Mouse (Mus musculus): Measurements from ENCODE around the gene Gm44503. TPM values are rescaled to one million over a fixed set of nuclear protein-coding genes. Genes with fewer than 3 reads are reported as not detected.

Gm44503 gene
- total and polyA plus RNA-seq, 3 experiments: not detected

DNA sequence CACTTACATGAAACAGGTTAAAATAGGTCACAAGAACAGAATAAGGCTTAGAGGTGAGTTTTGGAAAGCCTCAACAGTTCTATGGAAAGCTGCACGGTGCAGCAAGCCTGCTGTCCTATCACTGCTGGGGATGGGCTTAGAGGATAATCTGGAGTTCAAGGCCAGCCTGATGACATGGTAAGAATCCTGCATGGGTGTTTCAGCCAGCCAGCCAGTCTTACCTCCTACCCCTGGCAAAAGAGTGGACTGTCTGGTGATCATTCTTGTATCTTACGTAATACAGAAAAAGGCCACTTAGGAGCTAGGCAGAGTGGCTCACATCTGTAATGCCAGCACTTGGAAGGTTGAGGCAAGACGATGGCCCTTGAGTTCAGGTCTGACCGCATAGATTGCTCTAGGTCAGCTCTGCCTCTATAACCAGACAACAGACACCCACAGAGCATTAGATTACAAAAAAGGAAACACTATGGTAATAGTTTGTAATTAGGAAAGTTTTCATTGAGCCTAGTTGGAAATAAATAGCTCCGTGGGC lies 62.0 kb downstream of the Gm44503 start:
- no peak overlapping the region for H3K27ac ChIP-seq (ENCODE audit: control insufficient read depth, low read depth, low read length)
- TF ChIP-seq SIN3A (IDR thresholded peaks at IDR 0.05; ENCODE audit: low read length): no peak
- no peak for TF ChIP-seq CHD1 (IDR thresholded peaks at IDR 0.05; ENCODE audit: low read depth, low read length)
- no peak for TF ChIP-seq USF1 (IDR thresholded peaks at IDR 0.05; ENCODE audit: low read depth, low read length)
- TF ChIP-seq GATA1 (IDR thresholded peaks at IDR 0.05; ENCODE audit: low read depth, low read length): no peak
- no peak for TF ChIP-seq TBP (IDR thresholded peaks at IDR 0.05; ENCODE audit: low read depth, low read length)
- TF ChIP-seq E2F4 (IDR thresholded peaks at IDR 0.05; ENCODE audit: borderline replicate concordance, low read depth, low read length): no peak
- no peak for TF ChIP-seq HCFC1 (IDR thresholded peaks at IDR 0.05; ENCODE audit: low read depth, low read length)
- TF ChIP-seq MYC (IDR thresholded peaks at IDR 0.05; ENCODE audit: low read depth, low read length): no peak
- no peak for TF ChIP-seq ELF1 (IDR thresholded peaks at IDR 0.05; ENCODE audit: low read depth, low read length)
- no peak overlapping the region for H3K4me3 ChIP-seq (ENCODE audit: control insufficient read depth in 1 of 2, insufficient read depth in 1 of 2, low read depth in 2 of 2, low read length in 2 of 2)
- no peaks in the 10 kb centered on the region for H3K79me2 ChIP-seq (ENCODE audit: control insufficient read depth, insufficient read depth, low read length, poor library complexity)
- DNase-seq (ENCODE audit: low read depth, low spot score): no peak
- no peaks in the 10 kb centered on the region; a peak in 1 of 4 replicates for H3K36me3 ChIP-seq (ENCODE audit: control insufficient read depth in 1 of 2, insufficient read depth in 2 of 2, low read length in 2 of 2)
- H3K4me1 ChIP-seq (ENCODE audit: control insufficient read depth in 1 of 2, insufficient read depth in 2 of 2, low read length in 2 of 2): no peaks in the 10 kb centered on the region
- H3K27me3 ChIP-seq (ENCODE audit: control insufficient read depth in 1 of 2, insufficient read depth in 2 of 2, low read length in 2 of 2): no peaks in the 10 kb centered on the region
- H3K9ac ChIP-seq (ENCODE audit: control insufficient read depth, low read depth, low read length, poor library complexity, severe bottlenecking): no peak overlapping the region
- H3K9me3 ChIP-seq (replicated peaks; ENCODE audit: insufficient read depth, low read length): no peaks in the 10 kb centered on the region

DNA sequence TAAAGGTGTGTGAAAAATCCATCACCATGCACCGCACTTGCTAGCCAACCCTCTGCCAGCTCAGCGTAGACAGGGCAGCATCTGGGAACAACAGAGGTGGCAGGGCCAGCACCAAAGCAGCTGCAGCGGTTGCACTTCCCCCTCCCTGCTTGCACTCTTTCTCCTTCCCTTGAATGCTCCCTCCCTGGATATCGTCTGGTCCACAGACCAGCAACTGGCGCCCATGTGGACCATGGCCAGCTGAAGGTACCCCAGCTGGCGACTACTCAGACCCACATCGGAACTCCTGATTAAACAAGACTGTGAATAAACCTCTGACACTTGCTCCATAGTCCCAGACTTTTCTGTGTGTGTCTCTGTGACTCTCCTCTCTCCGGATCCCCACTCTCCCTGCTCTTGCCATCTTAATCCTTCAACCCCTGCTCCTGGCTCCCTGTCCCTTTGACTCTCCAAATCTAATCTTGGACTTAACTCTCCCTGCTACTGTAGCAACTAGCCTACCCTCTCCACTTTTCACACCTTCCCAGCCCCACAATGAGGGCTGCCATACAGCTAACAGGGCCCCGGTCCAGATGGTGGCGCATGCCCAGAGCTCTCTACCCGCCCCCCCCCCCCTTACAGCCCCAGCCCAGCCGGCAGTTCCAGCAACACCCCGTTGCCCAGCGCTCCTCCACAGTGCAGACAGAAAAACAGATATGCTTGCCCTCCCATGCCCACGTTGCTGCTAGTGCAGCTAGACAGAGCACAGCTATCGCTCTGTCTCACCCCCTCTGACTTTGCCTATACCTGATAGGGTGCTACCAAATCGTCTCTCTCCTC lies 67.4 kb downstream of the Gm44503 start:
- Histone ChIP-seq H3K27ac (ENCODE audit: control insufficient read depth, low read depth, low read length) (no peak overlapping the region), H3K4me1 (ENCODE audit: control insufficient read depth in 1 of 2, insufficient read depth in 2 of 2, low read length in 2 of 2) (no peaks in the 10 kb centered on the region), H3K36me3 (ENCODE audit: control insufficient read depth in 1 of 2, insufficient read depth in 2 of 2, low read length in 2 of 2) (no peaks in the 10 kb centered on the region), H3K4me3 (ENCODE audit: control insufficient read depth in 1 of 2, insufficient read depth in 1 of 2, low read depth in 2 of 2, low read length in 2 of 2) (no peak overlapping the region), H3K9me3 (replicated peaks; ENCODE audit: insufficient read depth, low read length) (no peaks in the 10 kb centered on the region), H3K27me3 (ENCODE audit: control insufficient read depth in 1 of 2, insufficient read depth in 2 of 2, low read length in 2 of 2) (no peaks in the 10 kb centered on the region), H3K79me2 (ENCODE audit: control insufficient read depth, insufficient read depth, low read length, poor library complexity) (no peaks in the 10 kb centered on the region), H3K9ac (ENCODE audit: control insufficient read depth, low read depth, low read length, poor library complexity, severe bottlenecking) (no peak overlapping the region)
- no peak for DNase-seq (ENCODE audit: low read depth, low spot score)
- TF ChIP-seq MAFK (IDR thresholded peaks at IDR 0.05; ENCODE audit: borderline replicate concordance, low read depth, low read length) (no peak), TBP (IDR thresholded peaks at IDR 0.05; ENCODE audit: low read depth, low read length) (no peak), HCFC1 (IDR thresholded peaks at IDR 0.05; ENCODE audit: low read depth, low read length) (no peak), CHD1 (IDR thresholded peaks at IDR 0.05; ENCODE audit: low read depth, low read length) (no peak), POLR2AphosphoS2 (IDR thresholded peaks at IDR 0.05; ENCODE audit: low read length) (no peak), MAZ (IDR thresholded peaks at IDR 0.05; ENCODE audit: low read depth, low read length) (no peak), MXI1 (IDR thresholded peaks at IDR 0.05; ENCODE audit: low read depth, low read length) (no peak), MEF2A (IDR thresholded peaks at IDR 0.05; ENCODE audit: extremely low read depth, insufficient replicate concordance, low read depth, low read length, poor library complexity, severe bottlenecking) (no peak), RCOR1 (IDR thresholded peaks at IDR 0.05; ENCODE audit: low read depth, low read length) (no peak), GATA1 (IDR thresholded peaks at IDR 0.05; ENCODE audit: low read depth, low read length) (no peak), USF1 (IDR thresholded peaks at IDR 0.05; ENCODE audit: low read depth, low read length) (no peak), NRF1 (IDR thresholded peaks at IDR 0.05; ENCODE audit: insufficient read depth, low read depth, low read length, poor library complexity, severe bottlenecking) (no peak), KAT2A (conservative IDR thresholded peaks at IDR 0.05; ENCODE audit: low read depth, low read length) (no peak), POLR2A (IDR thresholded peaks at IDR 0.05; ENCODE audit: control insufficient read depth in 1 of 2, insufficient read depth in 1 of 2, low read depth in 1 of 2, low read length in 2 of 2, poor library complexity in 1 of 2) (no peak), SMC3 (IDR thresholded peaks at IDR 0.05; ENCODE audit: low read depth, low read length) (no peak)

All from MEL (cell line).